Mouse (Mus musculus) layer of hippocampus, postnatal 36 days (tissue): ENCODE data around the gene Polr3e. TPM values are rescaled to one million over a fixed set of nuclear protein-coding genes. Genes with fewer than 3 reads are reported as not detected.
"Not testable (repeated sequence)": the region's sequence is repeated elsewhere in the genome, so short reads cannot be mapped to it uniquely, and the experiment has no call there.

Experiments
- DNase-seq, 2 experiments: peaks; one replicate each; pipeline ENCODE4 v3.0.0; 2022
- total RNA-seq, 2 experiments: library from RNA; stranded (reverse); gene quantifications; 2 replicates each; pipeline ENCODE4 v1.2.3; 2021

Polr3e gene
- total RNA-seq, 2 experiments from 2014 or later, result 25.7 to 26.6 TPM

- not testable (repeated sequence) for DNase-seq
These were observed 6.3 kb upstream of the Polr3e start for GRCm38 (mm10) chr7:120911268-120911667.

- DNase-seq, result no peak
These were observed 4.2 kb upstream of the Polr3e start for GRCm38 (mm10) chr7:120913332-120913731.

- no peak for DNase-seq
These were observed 1.2 kb upstream of the Polr3e start for GRCm38 (mm10) chr7:120916262-120916875.

DNA sequence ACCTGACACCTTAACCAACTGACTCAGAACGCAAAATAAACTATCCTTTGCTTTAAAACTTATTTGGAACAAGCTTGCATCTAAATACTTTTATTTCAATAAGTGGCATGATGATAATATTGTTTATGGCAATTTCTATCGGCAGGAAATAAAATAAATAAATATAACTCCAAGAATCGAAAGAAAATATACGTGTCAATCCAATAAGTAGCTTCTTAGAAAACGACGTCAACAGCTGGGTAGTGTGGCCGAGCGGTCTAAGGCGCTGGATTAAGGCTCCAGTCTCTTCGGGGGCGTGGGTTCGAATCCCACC lies 309 bp upstream of the Polr3e start:
- no peak for DNase-seq

GRCm38 (mm10) chr7:120918526-120918962 lies 1.0 kb downstream of the Polr3e start:
- DNase-seq, result peak; percentile 35 to 40

DNA sequence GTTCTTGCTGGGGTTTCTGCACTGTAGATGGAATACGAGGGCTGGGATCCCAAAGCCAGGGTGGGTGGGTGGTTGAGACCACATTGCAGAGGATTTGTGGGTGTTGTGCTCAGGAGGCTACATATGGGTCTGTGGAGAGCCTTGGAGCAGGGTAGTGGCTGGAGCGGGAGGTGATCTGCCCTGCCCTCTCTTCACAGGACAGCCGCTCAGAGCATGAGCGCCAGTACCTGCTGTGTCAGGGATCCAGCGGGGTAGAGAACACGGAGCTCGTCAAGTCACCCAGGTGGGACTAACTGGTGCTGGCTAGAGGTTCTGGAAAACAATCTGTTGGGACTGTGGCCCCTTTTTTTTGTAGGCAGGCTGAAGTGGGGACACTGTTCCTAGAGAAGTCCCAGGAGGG lies 15.6 kb downstream of the Polr3e start:
- no peak for DNase-seq

DNA sequence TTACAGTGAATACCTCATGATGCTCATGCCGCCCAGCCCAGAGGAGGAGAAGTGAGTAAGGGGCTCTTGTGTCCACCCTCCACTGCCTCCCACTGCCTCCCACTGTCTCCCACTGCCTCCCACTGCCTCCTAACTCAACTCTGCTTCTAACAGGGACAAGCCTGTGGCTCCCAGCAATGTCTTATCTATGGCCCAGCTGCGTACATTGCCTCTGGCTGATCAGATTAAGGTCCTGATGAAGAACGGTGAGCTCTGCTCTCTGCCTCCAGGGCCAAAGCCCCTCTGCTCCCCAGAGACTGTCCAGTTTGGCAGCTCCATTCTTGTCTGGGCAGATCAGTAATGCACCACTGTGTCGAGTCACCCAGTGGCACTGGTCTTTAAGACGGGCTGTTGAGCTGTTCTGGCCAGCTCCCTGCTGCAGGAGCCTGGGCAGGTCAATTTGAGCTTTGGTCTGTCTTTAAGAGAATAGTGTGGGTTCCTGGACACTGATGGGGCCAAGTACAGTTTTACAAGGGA lies 16.2 kb downstream of the Polr3e start:
- no peak for DNase-seq

- DNase-seq, result peak; percentile 25 to 37
These were observed 17.2 kb downstream of the Polr3e start for GRCm38 (mm10) chr7:120934716-120935115.

DNA sequence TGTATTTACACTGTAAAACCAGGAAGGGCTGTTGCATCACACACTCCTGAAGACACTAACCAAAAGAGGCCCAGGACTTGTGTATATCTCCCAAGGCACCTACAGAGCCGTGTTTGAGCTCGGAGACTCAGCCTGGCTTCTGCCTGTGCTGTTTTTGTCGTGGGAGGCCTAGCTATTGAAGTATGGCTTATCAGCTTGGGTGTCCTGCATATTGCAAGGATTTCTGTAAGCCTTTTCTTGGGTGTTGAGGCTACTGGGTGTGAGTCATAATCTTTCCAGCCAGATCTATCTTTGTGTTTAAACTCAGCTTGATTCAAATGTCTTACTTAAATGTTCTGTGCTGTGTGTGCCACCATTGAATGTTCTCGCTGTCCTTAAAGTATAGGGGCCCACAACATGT lies 19.0 kb downstream of the Polr3e start:
- DNase-seq, result no peak

- no peak for DNase-seq
These were observed 20.7 kb downstream of the Polr3e start for GRCm38 (mm10) chr7:120938206-120938605.

DNA sequence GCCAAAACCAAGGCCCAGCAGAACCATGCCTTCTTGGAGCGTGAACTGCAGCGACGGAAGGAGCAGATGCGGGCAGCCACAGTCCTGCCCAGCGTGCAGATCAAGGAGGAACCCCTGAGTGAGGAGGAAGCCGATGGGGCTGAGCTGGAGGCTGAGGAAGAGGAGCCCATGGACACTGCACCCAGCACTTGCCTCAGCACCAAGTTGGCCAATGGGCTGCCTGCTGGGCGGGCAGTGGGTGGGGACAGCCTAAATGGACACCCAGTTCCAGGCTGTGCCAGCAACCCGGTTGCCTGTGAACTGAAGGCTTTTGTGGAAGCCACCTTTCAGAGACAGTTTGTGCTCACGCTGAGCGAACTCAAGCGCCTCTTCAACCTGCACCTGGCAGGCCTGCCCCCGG lies 22.8 kb downstream of the Polr3e start:
- peak; percentile 22 to 26 for DNase-seq

GRCm38 (mm10) chr7:120941214-120941613 lies 23.7 kb downstream of the Polr3e start:
- DNase-seq, result no peak

- no peak for DNase-seq
These were observed 25.0 kb downstream of the Polr3e start for GRCm38 (mm10) chr7:120942506-120942905.

DNA sequence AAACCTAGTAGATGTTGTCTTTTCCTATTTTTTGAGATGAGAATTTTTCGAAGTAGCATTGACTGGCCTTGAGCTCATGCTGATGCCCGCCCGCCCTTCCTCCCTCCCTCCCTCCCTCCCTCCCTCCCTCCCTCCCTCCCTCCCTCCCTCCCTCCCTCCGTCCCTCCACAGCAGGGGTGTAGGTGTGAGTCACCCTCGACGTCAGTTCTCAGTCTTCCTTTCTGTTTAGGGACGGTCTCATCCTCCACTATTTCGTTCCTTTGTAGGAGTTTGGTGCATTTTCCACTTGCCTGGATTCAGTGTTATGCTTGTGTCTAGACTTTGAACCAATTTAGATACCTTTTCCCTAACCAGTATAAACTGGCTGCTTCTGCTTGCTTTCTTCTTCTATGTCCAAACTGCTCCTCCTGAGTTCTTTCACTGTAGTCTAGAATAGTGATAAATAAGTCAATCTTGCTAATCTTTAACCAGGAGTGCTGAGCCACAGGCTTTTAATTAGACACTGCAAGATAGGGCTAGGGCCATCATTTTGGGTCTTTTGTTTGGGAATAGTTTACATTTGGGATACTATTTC lies 26.5 kb downstream of the Polr3e start:
- DNase-seq, result no peak

DNA sequence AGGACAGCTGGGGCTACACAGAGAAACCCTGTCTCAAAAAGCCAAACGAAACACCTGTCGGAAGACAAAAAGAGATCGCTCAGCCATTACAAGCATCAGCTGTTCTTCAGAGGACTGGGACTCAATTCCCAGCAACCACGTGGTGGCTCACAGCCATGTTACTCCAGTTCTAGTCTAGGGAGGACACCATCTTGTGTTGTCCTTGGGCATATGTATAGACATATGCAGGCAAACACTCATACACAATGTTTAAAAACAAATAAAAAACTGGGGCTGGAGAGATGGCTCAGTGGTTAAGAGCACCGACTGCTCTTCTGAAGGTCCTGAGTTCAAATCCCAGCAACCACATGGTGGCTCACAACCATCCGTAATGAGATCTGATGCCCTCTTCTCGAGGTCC lies 36.0 kb downstream of the Polr3e start:
- DNase-seq, result not testable (repeated sequence)

DNA sequence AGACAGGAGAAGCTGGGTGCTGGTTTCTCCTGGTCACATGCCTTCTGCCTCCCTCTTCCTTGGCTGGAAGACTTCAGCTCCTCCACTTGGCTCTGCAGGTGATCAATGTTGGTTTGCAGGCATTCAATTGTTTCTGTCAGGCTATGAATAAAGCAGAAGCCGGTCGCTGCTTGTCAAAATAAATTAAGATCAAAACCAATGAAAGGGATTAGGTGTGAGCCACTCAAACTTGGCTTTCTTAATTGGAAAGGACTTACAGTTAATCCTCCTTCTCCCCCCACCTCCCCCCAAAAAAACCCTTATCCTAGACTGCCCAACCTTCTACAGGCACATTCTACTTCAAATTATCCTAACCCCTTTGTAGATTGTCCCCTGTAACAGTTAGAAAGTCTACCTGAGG lies 42.6 kb downstream of the Polr3e start:
- DNase-seq, result no peak

DNA sequence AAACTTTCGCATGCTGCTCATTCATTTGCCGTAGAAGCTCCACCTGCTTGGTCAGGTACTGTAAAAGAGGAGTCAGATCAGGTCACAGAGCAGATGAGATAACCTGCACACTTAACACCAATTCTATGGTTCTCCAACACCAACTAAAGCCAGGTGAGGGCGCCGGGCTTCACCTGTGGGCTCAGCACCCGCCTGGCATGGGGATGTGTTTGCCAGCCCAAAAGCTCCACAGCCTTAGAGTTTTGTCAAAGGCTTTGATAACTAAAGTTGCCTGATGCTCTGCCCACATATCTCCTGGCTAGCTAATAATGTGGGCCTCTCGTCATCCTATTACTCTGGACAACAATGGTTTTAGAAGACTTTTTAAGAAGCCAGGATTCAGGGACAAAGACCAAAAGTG lies 43.1 kb downstream of the Polr3e start:
- no peak for DNase-seq

- no peak for DNase-seq
These were observed 44.3 kb downstream of the Polr3e start for GRCm38 (mm10) chr7:120961893-120962292.

DNA sequence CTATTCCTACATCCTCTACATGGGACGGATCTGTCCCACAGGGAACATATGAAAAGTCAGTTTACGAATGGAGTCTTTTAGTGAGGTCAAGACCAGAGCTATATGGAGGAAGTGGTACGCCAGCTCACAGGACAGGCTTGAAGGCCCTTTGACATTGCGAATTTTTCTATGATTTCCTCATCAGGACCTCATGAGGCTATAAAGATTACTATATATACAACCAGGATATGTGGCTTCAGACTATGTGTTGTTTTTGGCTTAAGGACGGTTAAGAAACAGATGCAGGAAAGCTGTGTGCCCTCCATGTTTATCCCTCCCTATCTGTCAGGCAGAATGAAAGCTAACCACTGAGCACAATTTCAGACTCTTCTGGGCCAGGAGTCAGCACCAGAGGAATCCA lies 45.6 kb downstream of the Polr3e start:
- no peak for DNase-seq

GRCm38 (mm10) chr7:120969221-120969620 lies 51.7 kb downstream of the Polr3e start:
- no peak for DNase-seq

DNA sequence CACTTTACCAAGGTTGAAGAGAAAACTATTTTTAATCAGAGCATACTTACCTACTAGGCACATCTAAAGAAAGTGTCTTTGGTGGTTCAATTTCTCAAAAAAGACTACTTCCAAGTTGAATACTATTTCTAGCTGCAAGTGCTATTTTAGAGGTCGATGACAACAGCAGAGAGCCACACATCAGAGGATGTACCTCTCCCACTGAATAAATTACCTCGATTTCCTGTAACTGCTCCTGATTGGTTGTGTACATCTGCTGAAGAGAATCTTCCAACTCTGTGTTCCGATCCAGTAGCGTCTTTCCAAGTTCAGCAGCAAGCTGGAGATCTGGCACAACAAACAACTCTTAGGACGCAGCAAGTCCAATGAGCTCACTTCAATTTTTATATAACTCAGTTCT lies 52.6 kb downstream of the Polr3e start:
- DNase-seq, result no peak

DNA sequence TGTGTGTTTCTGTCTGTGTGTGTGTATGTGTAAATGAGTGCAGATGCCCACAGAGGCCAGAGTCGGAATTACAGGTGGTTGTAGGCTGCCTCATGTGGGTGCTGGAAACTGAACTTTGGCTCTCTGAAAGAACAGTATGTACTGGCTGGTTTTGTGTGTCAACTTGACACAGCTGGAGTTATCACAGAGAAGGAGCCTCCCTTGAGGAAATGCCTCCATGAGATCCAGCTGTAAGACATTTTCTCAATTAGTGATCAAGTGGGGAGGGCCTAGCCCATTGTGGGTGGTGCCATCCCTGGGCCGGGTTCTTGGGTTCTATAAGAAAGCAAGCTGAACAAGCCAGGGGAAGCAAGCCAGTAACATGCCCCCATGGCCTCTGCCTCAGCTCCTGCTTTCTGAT lies 54.9 kb downstream of the Polr3e start:
- not testable (repeated sequence) for DNase-seq

GRCm38 (mm10) chr7:120974001-120974400 lies 56.5 kb downstream of the Polr3e start:
- DNase-seq, result no peak

DNA sequence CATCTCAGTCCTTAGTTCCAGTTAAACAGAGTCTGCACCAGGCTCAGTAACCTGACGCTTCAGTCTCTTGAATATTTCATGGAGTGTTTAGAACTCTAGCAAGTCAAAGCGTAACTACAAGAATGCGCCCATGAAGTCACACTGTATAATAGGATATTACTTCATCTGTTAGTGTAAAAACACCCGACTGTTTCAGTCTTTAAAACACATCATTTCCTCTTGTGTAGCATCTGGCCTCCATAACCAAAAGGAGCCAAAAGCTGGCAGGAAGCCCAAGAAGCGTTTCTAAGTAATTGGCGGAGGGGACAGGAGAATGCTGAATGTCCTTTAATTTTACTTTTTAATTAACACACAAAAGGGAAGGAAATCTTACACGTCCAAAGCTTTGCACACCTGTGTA lies 59.5 kb downstream of the Polr3e start:
- no peak for DNase-seq

DNA sequence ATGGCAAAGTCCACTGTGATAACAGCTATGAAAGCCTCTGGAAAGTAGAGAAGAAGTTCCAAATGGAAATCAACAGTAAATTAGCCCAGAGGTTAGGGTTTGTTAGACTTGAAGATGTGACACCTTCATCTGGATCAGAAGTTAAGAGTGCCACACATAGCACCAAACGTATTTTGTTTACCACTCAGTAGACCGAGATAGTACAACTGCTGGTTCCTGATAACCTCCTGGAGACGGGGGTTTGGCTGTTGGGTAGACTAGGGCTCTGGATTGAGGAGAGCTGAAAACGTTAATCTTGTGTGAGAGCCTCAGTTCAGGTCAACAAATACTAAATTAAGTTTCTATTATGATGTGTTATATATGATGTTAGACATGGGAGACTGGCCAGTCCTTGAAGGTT lies 62.5 kb downstream of the Polr3e start:
- no peak for DNase-seq
